Mouse (Mus musculus): ENCODE measurements around the gene Depdc1b. TPM values are rescaled to one million over a fixed set of nuclear protein-coding genes. Genes with fewer than 3 reads are reported as not detected.

The Depdc1b gene
- polyA plus RNA-seq (2021; fragmentation: Nextera tagmentation): 0.14 and 0.26 TPM in 2 replicates
- long read RNA-seq, experiment 1: 0 reads
- long read RNA-seq, experiment 2: 0 reads

GRCm38 (mm10) chr13:108315702-108316486 is at the start of gene Depdc1b:
Gene Depdc1b (plus strand): TSS chr13:108316332.

GRCm38 (mm10) chr13:108449116-108450097 is 133.3 kb downstream of the Depdc1b start, which contains the start of gene Pde4d:
Gene Pde4d (plus strand): TSS chr13:108449948.

Other genes with a start within 250 kb of the Depdc1b start
- 110 and 121 TPM in 2 replicates for gene Ndufaf2, start 157.7 kb upstream of the Depdc1b start, polyA plus RNA-seq (2021; fragmentation: Nextera tagmentation)
- gene Ercc8, start 157.6 kb upstream of the Depdc1b start, polyA plus RNA-seq (2021; fragmentation: Nextera tagmentation): 6.6 and 11.5 TPM in 2 replicates
- 10.1 and 10.5 TPM in 2 replicates for gene Elovl7, start 101.9 kb upstream of the Depdc1b start, polyA plus RNA-seq (2021; fragmentation: Nextera tagmentation)
- 16.8 and 23.3 TPM in 2 replicates for gene Pde4d, start 133.6 kb downstream of the Depdc1b start, polyA plus RNA-seq (2021; fragmentation: Nextera tagmentation)